Mouse (Mus musculus) erythroblast, embryonic 14.5 days (primary cell): ENCODE results near the gene Mybpc3.
"Not testable (repeated sequence)": the region's sequence is repeated elsewhere in the genome, so short reads cannot be mapped to it uniquely, and the experiment has no call there.

ENCODE experiments used
- GATA1 ChIP-seq: IDR thresholded peaks from 2 replicates; pipeline ENCODE4 v1.6.1; 2012; ENCODE audit warnings: low read length, inconsistent platforms, mixed read lengths
- TAL1 ChIP-seq: IDR thresholded peaks from 3 replicates; pipeline ENCODE4 v1.6.1; 2012; ENCODE audit warnings: low read length, inconsistent platforms, mixed read lengths

DNA sequence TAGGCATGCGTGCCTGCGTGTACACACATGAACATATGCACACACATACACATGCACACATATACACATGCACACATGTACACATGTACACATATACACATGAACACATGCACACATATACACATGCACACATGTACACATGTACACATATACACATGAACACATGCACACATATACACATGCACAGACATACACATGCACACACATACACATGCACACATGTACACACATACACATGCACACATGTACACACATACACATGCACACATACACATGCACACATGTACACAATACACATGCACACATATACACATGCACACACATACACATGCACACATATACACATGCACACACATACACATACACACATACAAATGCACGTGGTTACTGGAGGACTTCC, 6.1 kb upstream of the Mybpc3 start:
- TF ChIP-seq GATA1, TAL1: not testable (repeated sequence)
